Mouse (Mus musculus) stomach, postnatal 0 days (tissue): Measurements from ENCODE around the gene Fam49a.

ENCODE experiments used
- CTCF ChIP-seq: IDR thresholded peaks from 2 replicates; pipeline ENCODE4 v1.5.1; 2016; ENCODE audit warnings: antibody characterized with exemption, low read depth, mild to moderate bottlenecking, moderate library complexity
- EP300 ChIP-seq: optimal IDR thresholded peaks from 2 replicates; pipeline ENCODE3; 2016; ENCODE audit warnings: antibody characterized with exemption

GRCm38 (mm10) chr12:12218947-12219346 lies 43.0 kb upstream of the Fam49a start:
- TF ChIP-seq CTCF (no peak), EP300 (no peak)
